Mouse (Mus musculus): ENCODE measurements at regions not wholly inside any gene's neighbourhood (a gene's known extent, or its start where the extent isn't known, plus 50 kb on each side); places are given as distances from the start of the nearest gene placed in this dataset.
"Not testable (repeated sequence)": the region's sequence is repeated elsewhere in the genome, so short reads cannot be mapped to it uniquely, and the experiment has no call there.

GRCm38 (mm10) chr1:189513358-189513757 is 111.3 kb upstream of the Kcnk2 start:
- H3K36me3 ChIP-seq = no peaks in the 10 kb centered on the region
- H3K4me3 ChIP-seq = no peak overlapping the region
- WGBS = 83% methylated on average over 4 of the region's 4 CpGs
- peaks cover 9% of the 10 kb centered on the region for H3K9me3 ChIP-seq
- no peak overlapping the region for H3K9ac ChIP-seq
- H3K4me1 ChIP-seq = no peaks in the 10 kb centered on the region
- ATAC-seq (ENCODE audit: insufficient number of reproducible peaks, insufficient read depth, low FRiP score, low TSS enrichment, low read depth) = no peak
- no peak overlapping the region for H3K4me2 ChIP-seq
- no peaks in the 10 kb centered on the region for H3K27me3 ChIP-seq
- no peak overlapping the region for H3K27ac ChIP-seq

GRCm38 (mm10) chr1:189507301-189507700 is 105.2 kb upstream of the Kcnk2 start:
- peaks cover 14% of the 10 kb centered on the region for H3K9me3 ChIP-seq
- not testable (repeated sequence) for H3K9ac ChIP-seq; H3K27ac ChIP-seq; H3K4me1 ChIP-seq; H3K4me3 ChIP-seq; H3K36me3 ChIP-seq; ATAC-seq (ENCODE audit: insufficient number of reproducible peaks, insufficient read depth, low FRiP score, low TSS enrichment, low read depth); H3K4me2 ChIP-seq; H3K27me3 ChIP-seq
- 85% methylated on average over 1 of the region's 1 CpGs for WGBS

- no peak for ATAC-seq (ENCODE audit: insufficient number of reproducible peaks, insufficient read depth, low FRiP score, low TSS enrichment, low read depth)
- no peaks in the 10 kb centered on the region for H3K4me1 ChIP-seq
- no peak overlapping the region for H3K27ac ChIP-seq
Observed at GRCm38 (mm10) chr1:189499703-189500102, 97.6 kb upstream of the Kcnk2 start.

GRCm38 (mm10) chr1:189499141-189499540 is 97.1 kb upstream of the Kcnk2 start:
- Histone ChIP-seq H3K27me3 (no peaks in the 10 kb centered on the region), H3K4me1 (no peaks in the 10 kb centered on the region), H3K4me3 (no peak overlapping the region), H3K36me3 (no peaks in the 10 kb centered on the region), H3K9me3 (no peaks in the 10 kb centered on the region), H3K27ac (no peak overlapping the region), H3K4me2 (no peak overlapping the region), H3K9ac (no peak overlapping the region)
- 71% methylated on average over 4 of the region's 4 CpGs for WGBS
- no peak for ATAC-seq (ENCODE audit: insufficient number of reproducible peaks, insufficient read depth, low FRiP score, low TSS enrichment, low read depth)

More at GRCm38 (mm10) chr1:189499703-189500102, 97.6 kb upstream of the Kcnk2 start:
- WGBS = 76% methylated on average over 3 of the region's 3 CpGs
- Histone ChIP-seq H3K4me2 (no peak overlapping the region), H3K9me3 (no peaks in the 10 kb centered on the region), H3K9ac (no peak overlapping the region), H3K27me3 (no peaks in the 10 kb centered on the region), H3K4me3 (no peak overlapping the region), H3K36me3 (no peaks in the 10 kb centered on the region)

GRCm38 (mm10) chr1:189497031-189497430 is 95.0 kb upstream of the Kcnk2 start:
- H3K27ac ChIP-seq = no peak overlapping the region
- no peak for ATAC-seq (ENCODE audit: insufficient number of reproducible peaks, insufficient read depth, low FRiP score, low TSS enrichment, low read depth)
- WGBS = 74% methylated on average over 9 of the region's 9 CpGs
- H3K4me2 ChIP-seq = no peak overlapping the region
- no peak overlapping the region for H3K9ac ChIP-seq
- no peaks in the 10 kb centered on the region for H3K9me3 ChIP-seq
- no peaks in the 10 kb centered on the region for H3K36me3 ChIP-seq
- no peak overlapping the region for H3K4me3 ChIP-seq
- no peaks in the 10 kb centered on the region for H3K4me1 ChIP-seq
- no peaks in the 10 kb centered on the region for H3K27me3 ChIP-seq

GRCm38 (mm10) chr1:189495386-189496150 is 93.5 kb upstream of the Kcnk2 start:
- H3K4me3 ChIP-seq = no peak overlapping the region
- no peaks in the 10 kb centered on the region for H3K27me3 ChIP-seq
- no peak for ATAC-seq (ENCODE audit: insufficient number of reproducible peaks, insufficient read depth, low FRiP score, low TSS enrichment, low read depth)
- no peaks in the 10 kb centered on the region for H3K36me3 ChIP-seq
- H3K9me3 ChIP-seq = no peaks in the 10 kb centered on the region
- H3K9ac ChIP-seq = no peak overlapping the region
- H3K27ac ChIP-seq = no peak overlapping the region
- 76% methylated on average over 11 of the region's 11 CpGs for WGBS
- H3K4me1 ChIP-seq = no peaks in the 10 kb centered on the region
- H3K4me2 ChIP-seq = no peak overlapping the region

- 78% methylated on average over 11 of the region's 11 CpGs for WGBS
- no peak for ATAC-seq (ENCODE audit: insufficient number of reproducible peaks, insufficient read depth, low FRiP score, low TSS enrichment, low read depth)
- H3K27ac ChIP-seq = no peak overlapping the region
Observed at GRCm38 (mm10) chr1:189494896-189495295, 92.8 kb upstream of the Kcnk2 start.

GRCm38 (mm10) chr1:189485336-189485735 is 83.3 kb upstream of the Kcnk2 start:
- no peak overlapping the region for H3K4me2 ChIP-seq
- ATAC-seq (ENCODE audit: insufficient number of reproducible peaks, insufficient read depth, low FRiP score, low TSS enrichment, low read depth) = no peak
- no peaks in the 10 kb centered on the region for H3K36me3 ChIP-seq
- no peak overlapping the region for H3K9ac ChIP-seq
- 89% methylated on average over 4 of the region's 4 CpGs for WGBS
- H3K27ac ChIP-seq = no peak overlapping the region
- no peaks in the 10 kb centered on the region for H3K9me3 ChIP-seq
- H3K4me3 ChIP-seq = no peak overlapping the region
- no peaks in the 10 kb centered on the region for H3K4me1 ChIP-seq
- no peaks in the 10 kb centered on the region for H3K27me3 ChIP-seq

More at GRCm38 (mm10) chr1:189494896-189495295, 92.8 kb upstream of the Kcnk2 start:
- no peak overlapping the region for H3K9ac ChIP-seq
- H3K4me2 ChIP-seq = no peak overlapping the region
- H3K27me3 ChIP-seq = no peaks in the 10 kb centered on the region
- no peak overlapping the region for H3K4me3 ChIP-seq
- no peaks in the 10 kb centered on the region for H3K4me1 ChIP-seq
- H3K36me3 ChIP-seq = no peaks in the 10 kb centered on the region
- H3K9me3 ChIP-seq = no peaks in the 10 kb centered on the region

- Histone ChIP-seq H3K27me3 (no peaks in the 10 kb centered on the region), H3K9me3 (no peaks in the 10 kb centered on the region), H3K36me3 (no peaks in the 10 kb centered on the region), H3K9ac (no peak overlapping the region), H3K4me1 (no peaks in the 10 kb centered on the region), H3K27ac (no peak overlapping the region), H3K4me2 (no peak overlapping the region), H3K4me3 (no peak overlapping the region)
- 84% methylated on average over 7 of the region's 7 CpGs for WGBS
- no peak for ATAC-seq (ENCODE audit: insufficient number of reproducible peaks, insufficient read depth, low FRiP score, low TSS enrichment, low read depth)
Observed at GRCm38 (mm10) chr1:189483331-189483730, 81.3 kb upstream of the Kcnk2 start.

GRCm38 (mm10) chr1:189478051-189478450 is 76.0 kb upstream of the Kcnk2 start:
- H3K9me3 ChIP-seq = no peaks in the 10 kb centered on the region
- H3K27me3 ChIP-seq = no peaks in the 10 kb centered on the region
- no peak overlapping the region for H3K4me2 ChIP-seq
- H3K27ac ChIP-seq = no peak overlapping the region
- ATAC-seq (ENCODE audit: insufficient number of reproducible peaks, insufficient read depth, low FRiP score, low TSS enrichment, low read depth) = no peak
- no peak overlapping the region for H3K4me3 ChIP-seq
- no peaks in the 10 kb centered on the region for H3K36me3 ChIP-seq
- WGBS = 69% methylated on average over 6 of the region's 6 CpGs
- H3K4me1 ChIP-seq = no peaks in the 10 kb centered on the region
- no peak overlapping the region for H3K9ac ChIP-seq

GRCm38 (mm10) chr1:189476796-189477195 is 74.7 kb upstream of the Kcnk2 start:
- WGBS = 91% methylated on average over 14 of the region's 14 CpGs
- no peak overlapping the region for H3K27ac ChIP-seq
- no peaks in the 10 kb centered on the region for H3K9me3 ChIP-seq
- no peaks in the 10 kb centered on the region for H3K4me1 ChIP-seq
- no peak overlapping the region for H3K4me2 ChIP-seq
- no peaks in the 10 kb centered on the region for H3K27me3 ChIP-seq
- no peak overlapping the region for H3K4me3 ChIP-seq
- no peaks in the 10 kb centered on the region for H3K36me3 ChIP-seq
- H3K9ac ChIP-seq = no peak overlapping the region
- no peak for ATAC-seq (ENCODE audit: insufficient number of reproducible peaks, insufficient read depth, low FRiP score, low TSS enrichment, low read depth)

- 70% methylated on average over 4 of the region's 4 CpGs for WGBS
- ATAC-seq (ENCODE audit: insufficient number of reproducible peaks, insufficient read depth, low FRiP score, low TSS enrichment, low read depth) = no peak
- Histone ChIP-seq H3K27me3 (no peaks in the 10 kb centered on the region), H3K9me3 (no peaks in the 10 kb centered on the region), H3K4me3 (no peak overlapping the region), H3K36me3 (no peaks in the 10 kb centered on the region), H3K9ac (no peak overlapping the region), H3K4me1 (no peaks in the 10 kb centered on the region), H3K4me2 (no peak overlapping the region), H3K27ac (no peak overlapping the region)
Observed at GRCm38 (mm10) chr1:189473071-189473470, 71.0 kb upstream of the Kcnk2 start.

All from embryonic facial prominence, embryonic 13.5 days (tissue).